Mouse (Mus musculus) ES-E14 (cell line): ENCODE results near the gene Pik3r2.

Source experiments
- CHD2 ChIP-seq: IDR thresholded peaks from 2 replicates; pipeline ENCODE4 v1.6.1; 2014; ENCODE audit warnings: mild to moderate bottlenecking, low read depth, low read length, inconsistent platforms
- HCFC1 ChIP-seq: IDR thresholded peaks from 2 replicates; pipeline ENCODE4 v1.6.1; 2012; ENCODE audit warnings: low read length, inconsistent platforms, borderline replicate concordance; ENCODE audit not compliant: insufficient read depth
- ZC3H11A ChIP-seq: IDR thresholded peaks from 2 replicates; pipeline ENCODE4 v1.6.1; 2012; ENCODE audit warnings: low read depth, mild to moderate bottlenecking, inconsistent platforms, low read length, borderline replicate concordance
- ZNF384 ChIP-seq: IDR thresholded peaks from 2 replicates; pipeline ENCODE4 v1.6.1; 2012; ENCODE audit warnings: low read depth, low read length, inconsistent platforms

DNA sequence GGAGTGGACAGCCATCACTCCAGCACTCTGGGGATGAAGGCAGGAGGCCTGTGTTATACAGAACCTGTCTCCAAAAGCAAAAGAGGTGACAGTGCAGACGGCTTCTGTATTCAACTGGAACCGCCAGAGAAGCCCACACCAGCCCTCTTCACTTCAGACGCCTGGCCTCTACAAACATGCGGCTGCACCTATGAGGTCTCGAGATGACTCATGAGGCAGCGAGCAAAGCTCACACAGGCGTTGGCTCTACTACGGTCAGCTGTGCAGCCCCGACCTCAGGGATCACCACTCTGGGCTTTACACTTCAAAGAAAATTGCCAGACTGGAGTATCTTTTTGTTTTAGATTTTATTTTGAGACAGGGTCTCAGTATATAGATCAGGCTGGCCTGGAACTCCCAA lies 3.6 kb downstream of the Pik3r2 start:
- TF ChIP-seq ZNF384 (no peak), ZC3H11A (no peak), HCFC1 (no peak), CHD2 (no peak)
